Mouse (Mus musculus) 3T3-L1 (cell line): ENCODE results near the gene Meis2.

ENCODE experiments used
- DNase-seq: peaks from one replicate; pipeline ENCODE4 v3.0.0-alpha.2; 2015; ENCODE audit warnings: low read depth, low spot score

Meis2 gene

DNA sequence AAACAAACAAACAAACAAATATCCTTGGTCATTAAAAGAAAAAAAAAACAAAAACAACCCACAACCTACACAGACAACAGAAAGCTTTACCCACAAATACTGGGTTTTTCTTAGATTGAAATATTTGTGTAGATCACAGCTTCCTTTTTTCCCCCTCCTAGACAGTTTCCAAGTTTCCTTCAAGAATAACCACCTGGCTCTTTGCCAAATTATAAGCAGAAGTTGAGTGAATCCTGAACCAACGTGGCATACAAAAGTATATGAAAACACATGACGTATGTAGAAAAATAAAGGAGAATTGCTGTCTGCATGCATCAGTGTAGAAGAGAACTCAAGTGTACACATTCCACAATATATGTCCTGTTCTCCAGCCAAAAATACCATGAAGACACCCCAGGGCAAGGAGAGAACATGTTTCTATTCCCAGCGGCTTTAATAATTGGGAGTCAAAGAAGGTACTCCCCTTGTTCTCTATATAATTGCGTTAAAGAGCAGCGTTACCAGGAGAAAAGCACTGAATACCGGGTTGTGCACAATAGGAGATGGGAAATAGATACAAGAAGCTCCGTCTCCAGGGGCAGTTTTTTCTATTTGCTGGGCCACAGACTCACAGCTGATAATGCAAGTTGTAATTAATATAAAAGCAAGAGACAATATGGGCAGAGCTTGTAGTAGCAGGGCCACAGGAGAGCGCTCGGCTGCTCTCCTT lies 13.6 kb downstream of the Meis2 start:
- peak; percentile 48 for DNase-seq

DNA sequence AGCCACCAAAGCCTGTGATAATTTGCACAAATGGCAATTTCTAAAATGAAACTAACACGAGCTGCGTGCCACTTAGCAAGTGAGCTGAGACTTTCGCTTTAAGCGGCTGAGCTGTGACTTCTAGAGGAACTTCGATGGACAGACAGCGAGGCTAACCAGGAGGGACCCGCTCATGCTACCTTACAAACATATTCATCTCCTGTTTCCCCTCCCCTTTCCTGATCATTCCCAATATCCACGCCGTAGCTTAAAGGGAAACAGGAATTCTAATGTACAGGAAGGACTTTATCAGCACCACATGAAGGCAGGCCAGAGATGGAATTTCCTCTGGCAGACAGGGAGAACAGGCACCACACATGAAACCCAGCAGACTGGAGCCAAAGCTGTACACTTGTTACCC lies 15.9 kb downstream of the Meis2 start:
- DNase-seq = peak; percentile 76

DNA sequence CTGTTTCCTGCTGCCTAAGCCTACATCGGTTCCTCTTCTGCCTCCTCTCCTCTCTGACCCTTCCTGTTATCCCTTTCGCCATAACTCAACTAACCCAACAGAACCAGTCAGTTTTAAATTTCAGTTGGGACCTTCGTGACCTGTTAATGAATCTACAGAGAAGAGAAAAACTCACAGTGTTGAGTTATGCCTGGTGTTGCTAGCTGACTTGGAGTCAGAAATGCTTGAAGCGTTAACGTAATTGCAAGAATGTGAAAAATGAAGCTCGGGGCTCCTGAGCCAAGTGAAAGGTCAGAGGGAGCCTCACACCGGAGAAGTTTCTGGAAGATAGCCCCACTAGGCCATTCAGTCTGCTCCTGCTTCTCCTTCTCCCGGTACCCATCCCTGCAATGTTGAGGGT lies 18.3 kb downstream of the Meis2 start:
- DNase-seq = peak; percentile 55

GRCm38 (mm10) chr2:116045048-116045447 lies 20.6 kb downstream of the Meis2 start:
- peak; percentile 55 for DNase-seq

DNA sequence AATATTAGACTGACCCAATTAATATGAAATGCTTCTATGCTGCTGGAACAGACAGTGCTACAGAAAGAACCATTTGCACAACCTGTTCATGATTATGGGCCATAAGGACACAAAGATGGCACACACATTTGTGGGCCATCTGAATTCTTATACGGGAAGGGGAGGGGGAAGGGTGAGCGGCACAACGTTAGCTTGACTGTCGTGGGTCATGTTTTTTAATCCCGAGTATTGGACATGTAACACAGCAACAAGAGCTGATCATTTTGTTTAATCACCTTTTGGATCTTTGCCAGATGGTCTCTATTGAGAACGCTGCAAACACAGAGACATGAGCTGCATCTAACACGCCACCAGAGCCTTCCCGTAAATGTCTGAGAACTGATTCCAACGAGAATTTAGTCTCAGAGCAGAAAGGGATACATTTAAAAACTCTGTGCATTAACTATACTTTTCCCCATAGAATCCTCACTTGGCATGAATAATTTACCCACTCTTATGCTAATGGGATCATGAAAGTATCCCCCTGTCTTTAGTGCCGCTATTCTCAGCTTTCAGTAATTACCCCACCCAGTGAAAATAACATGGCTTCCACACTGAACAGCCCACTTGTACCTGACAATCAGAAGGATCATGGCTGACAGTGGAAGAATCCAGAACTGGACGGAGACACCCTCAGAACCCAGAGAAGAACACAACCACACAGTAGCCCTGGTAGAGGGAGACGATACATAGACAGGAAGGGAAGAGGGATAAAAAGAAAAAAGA lies 22.5 kb downstream of the Meis2 start:
- DNase-seq = no peak

- DNase-seq = no peak
These were observed 23.2 kb downstream of the Meis2 start for GRCm38 (mm10) chr2:116042447-116042846.

- DNase-seq = no peak
These were observed 23.9 kb downstream of the Meis2 start for GRCm38 (mm10) chr2:116041683-116042262.

DNA sequence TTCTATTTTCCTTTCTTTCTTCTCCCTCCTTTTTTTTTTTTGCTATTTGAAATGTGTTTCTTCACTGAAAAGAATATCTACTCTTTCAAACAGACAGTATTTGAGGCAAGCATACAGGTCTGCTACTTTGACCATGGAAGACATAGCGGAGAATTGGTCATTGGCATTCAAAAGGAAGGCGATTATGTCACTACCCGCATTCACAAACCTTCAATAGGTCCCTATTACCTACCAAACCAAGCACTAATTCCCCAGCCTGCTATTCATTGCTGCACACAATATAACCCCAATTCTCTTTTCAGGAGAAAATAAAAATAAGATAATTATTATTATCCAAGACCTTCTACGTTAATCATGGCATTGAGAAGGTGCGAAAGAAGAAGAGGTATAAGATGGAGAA lies 30.3 kb downstream of the Meis2 start:
- DNase-seq = no peak

GRCm38 (mm10) chr2:116028127-116028526 lies 37.5 kb downstream of the Meis2 start:
- DNase-seq = no peak

GRCm38 (mm10) chr2:116022876-116023275 lies 42.8 kb downstream of the Meis2 start:
- no peak for DNase-seq

DNA sequence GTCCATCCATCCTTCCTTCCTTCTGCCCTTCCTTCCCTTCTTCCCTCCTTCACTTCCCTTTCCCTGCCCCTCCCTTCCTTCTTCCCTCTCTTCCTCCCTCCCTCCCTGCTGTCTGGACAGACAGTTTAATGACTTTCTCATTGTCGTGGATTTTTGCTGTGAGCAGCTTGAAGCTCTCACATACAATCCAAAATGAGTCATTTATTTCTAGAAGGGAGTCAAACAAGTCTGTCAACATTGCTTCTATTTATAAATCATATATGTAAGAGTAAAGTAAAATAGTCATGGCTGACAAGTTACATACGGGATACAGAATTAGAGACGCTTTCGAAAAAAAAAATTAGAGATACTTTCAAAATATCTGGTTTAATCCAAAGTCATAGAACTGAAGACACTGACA lies 43.7 kb downstream of the Meis2 start:
- DNase-seq = no peak

DNA sequence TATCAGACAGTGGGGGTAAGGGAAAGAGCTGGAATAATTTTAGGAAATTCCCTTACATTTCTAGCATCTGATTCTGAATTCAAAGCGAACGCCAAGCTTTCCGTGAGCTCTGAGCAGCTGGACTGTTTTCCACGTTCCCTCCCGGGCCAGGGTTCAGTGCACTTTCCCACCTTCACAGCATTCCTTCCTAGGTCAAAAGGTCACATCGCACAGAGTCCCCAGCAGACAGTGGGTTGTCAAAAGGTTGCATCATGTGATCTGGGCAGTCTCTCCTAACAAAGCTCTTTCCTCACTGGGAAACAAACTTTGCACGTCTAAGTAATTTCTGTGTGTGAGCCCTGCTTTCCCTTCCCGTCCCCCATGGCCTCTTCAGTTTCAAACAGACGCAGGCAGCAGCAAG lies 44.6 kb downstream of the Meis2 start:
- DNase-seq = no peak

DNA sequence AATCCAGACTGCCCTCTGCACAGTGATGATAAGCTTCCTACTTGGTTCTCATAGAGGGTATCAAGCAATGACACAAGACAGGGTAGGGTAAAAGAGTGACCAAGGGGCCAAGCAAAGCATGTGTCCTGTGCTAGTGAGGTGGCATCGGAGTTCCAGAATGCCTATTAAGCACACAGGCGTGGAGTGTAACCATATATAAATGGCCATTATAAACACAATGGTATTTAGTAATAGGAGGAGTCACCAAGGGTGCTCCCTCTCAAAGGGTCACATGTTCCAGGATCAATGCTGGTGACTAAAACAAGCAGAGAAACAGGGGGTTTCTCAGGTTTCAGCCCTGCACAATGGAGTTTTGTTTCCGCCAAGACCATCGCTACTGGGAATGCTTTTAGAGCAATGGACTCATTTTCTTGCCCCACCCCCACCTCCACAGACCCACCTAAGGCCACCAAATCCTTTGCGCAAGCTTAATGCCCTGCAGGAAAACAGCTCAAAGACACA lies 45.1 kb downstream of the Meis2 start:
- DNase-seq = no peak

DNA sequence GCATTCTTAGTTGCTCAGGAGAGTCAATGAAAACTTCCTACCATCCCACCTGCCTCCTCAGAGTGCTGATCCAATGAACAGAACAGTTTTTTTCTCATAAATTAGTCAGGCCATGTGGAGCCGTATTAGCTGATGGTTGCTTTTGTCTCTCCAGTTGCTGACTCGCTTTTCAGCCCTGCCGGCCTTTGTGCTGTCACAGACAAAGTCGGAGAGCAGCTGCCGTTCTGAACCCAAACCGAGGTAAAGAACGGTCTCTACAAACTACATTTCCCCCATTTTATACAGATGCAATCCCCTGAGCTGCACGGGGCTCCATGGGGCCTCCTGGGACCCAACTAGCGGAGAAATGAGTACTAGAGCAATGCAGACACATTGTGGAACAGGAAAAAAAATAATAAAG lies 45.7 kb downstream of the Meis2 start:
- no peak for DNase-seq

GRCm38 (mm10) chr2:116019466-116019794 lies 46.2 kb downstream of the Meis2 start:
- no peak for DNase-seq

DNA sequence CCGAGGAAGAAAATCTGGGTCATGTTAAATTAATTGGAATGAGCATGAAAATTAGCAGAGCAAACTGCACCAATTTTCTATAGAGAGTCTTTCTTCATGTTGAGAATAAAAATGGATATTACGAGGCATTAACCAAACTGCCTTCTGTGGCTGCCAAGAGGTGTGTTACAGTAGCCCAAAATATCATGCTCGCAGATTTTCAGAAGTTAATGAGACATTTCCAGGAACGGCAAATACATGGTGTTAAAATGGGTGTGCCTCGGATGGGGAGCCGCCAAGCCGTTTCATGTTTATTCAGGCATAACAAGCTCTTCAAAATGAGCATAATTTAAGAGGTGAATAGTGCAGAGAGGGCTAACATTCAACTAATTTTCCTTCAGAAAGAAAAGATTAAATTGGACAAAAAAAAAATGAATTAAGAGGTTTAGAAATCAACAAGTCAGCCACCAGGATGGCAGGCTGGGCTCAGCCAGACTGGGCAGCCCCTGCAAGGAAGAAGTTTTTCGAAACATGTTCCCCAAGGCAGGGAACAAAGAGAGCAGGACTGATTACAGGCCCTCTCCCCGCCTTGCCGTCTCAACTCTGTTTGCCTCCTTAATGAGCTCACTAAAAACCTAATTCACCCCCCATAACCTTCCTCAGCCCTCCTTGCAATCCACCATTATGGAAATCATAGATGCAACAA lies 46.7 kb downstream of the Meis2 start:
- no peak for DNase-seq

- no peak for DNase-seq
These were observed 50.1 kb downstream of the Meis2 start for GRCm38 (mm10) chr2:116015520-116015919.

- DNase-seq = no peak
These were observed 55.2 kb downstream of the Meis2 start for GRCm38 (mm10) chr2:116010469-116010868.

DNA sequence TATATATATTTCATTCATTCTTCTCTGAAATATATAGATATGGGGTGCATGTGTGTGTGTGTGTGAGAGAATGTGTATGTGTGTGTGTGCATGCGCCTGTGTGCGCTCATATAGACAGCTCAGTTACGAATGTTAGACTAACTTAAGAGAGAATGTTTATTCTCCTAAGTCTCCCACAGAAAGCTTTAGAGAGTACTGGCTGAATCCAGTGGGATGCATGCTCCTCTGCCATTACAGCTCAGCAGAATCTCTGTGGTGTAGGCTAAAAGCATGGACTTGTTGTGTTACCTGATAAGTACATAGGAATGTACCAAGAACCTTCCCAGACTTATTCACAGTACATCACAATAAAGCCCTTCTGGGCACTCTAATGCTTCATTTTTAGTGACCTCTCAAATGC lies 55.6 kb downstream of the Meis2 start:
- no peak for DNase-seq

- DNase-seq = no peak
These were observed 56.3 kb downstream of the Meis2 start for GRCm38 (mm10) chr2:116009097-116009970.

GRCm38 (mm10) chr2:116002354-116002753 lies 63.3 kb downstream of the Meis2 start:
- no peak for DNase-seq
